Mouse (Mus musculus): ENCODE measurements around the gene Gm5795.
"Not testable (repeated sequence)": the region's sequence is repeated elsewhere in the genome, so short reads cannot be mapped to it uniquely, and the experiment has no call there.

The Gm5795 gene

GRCm38 (mm10) chr14:3187955-3188354 lies at the start of gene Gm5795:
Gm5795 (plus strand) TSS chr14:3188255.
- DNase-seq (ENCODE audit: low spot score) = not testable (repeated sequence)

- DNase-seq (ENCODE audit: low spot score) = not testable (repeated sequence)
These were observed 20.5 kb downstream of the Gm5795 start, which contains the start of gene D830030K20Rik for GRCm38 (mm10) chr14:3208272-3209152. D830030K20Rik (plus strand) TSS chr14:3208488.

GRCm38 (mm10) chr14:3209367-3209766 lies 21.3 kb downstream of the Gm5795 start:
- not testable (repeated sequence) for DNase-seq (ENCODE audit: low spot score)
